Mouse (Mus musculus): Measurements from ENCODE around the gene Gjb5. TPM values are rescaled to one million over a fixed set of nuclear protein-coding genes. Genes with fewer than 3 reads are reported as not detected.

Gene Gjb5
- polyA plus RNA-seq, 1 experiment = not detected

DNA sequence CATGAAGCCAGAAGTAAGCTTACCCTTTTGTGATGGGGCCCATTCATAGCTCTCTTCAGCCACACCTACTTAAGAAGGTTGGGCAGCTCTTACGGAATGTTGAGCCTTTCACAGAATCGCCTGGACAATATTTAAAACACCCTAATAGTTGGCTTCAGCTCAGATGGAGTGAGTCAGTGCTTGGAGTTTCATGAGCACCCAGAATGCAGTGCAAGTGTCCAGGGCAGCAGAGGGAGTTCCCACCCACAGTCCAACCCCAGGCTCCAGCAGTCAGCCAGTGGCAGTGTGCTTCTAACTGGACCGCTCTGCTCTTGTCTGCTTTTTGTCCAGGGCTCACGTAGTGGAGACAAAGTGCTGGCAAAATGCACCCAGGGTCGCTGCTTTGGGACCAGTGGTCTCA lies 13.6 kb upstream of the Gjb5 start:
- no peak overlapping the region for H3K4me3 ChIP-seq (ENCODE audit: insufficient read depth, low read length)
- no peak for TF ChIP-seq CTCF (IDR thresholded peaks at IDR 0.05; ENCODE audit: low read depth, low read length)
- no peak for TF ChIP-seq POLR2A (IDR thresholded peaks at IDR 0.05; ENCODE audit: borderline replicate concordance, low read depth, low read length)
- H3K4me1 ChIP-seq (ENCODE audit: control insufficient read depth, insufficient read depth, low read length) = no peaks in the 10 kb centered on the region
- H3K27ac ChIP-seq (ENCODE audit: insufficient read depth, low read depth, low read length) = no peak overlapping the region

DNA sequence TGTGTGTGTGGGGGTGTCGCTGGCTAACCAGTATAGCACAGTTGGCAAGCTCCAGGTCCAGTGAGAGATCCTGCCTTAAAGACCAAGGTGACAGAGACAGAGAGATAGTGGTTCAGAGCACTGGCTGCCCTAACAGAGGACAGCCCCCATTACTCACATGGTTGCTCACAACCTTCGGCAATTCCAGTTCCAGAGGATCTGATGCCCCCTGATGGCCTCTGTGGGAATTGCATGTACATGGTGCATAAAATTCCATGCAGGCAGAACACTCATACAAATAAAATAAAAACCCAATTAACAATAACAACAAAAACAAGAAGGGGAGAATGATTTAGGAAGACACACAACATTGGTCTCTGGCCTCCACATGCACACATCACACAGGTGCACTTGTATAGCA lies 12.5 kb upstream of the Gjb5 start:
- no peak overlapping the region for H3K27ac ChIP-seq (ENCODE audit: insufficient read depth, low read depth, low read length)
- no peaks in the 10 kb centered on the region for H3K4me1 ChIP-seq (ENCODE audit: control insufficient read depth, insufficient read depth, low read length)
- H3K4me3 ChIP-seq (ENCODE audit: insufficient read depth, low read length) = no peak overlapping the region
- TF ChIP-seq POLR2A (IDR thresholded peaks at IDR 0.05; ENCODE audit: borderline replicate concordance, low read depth, low read length) (no peak), CTCF (IDR thresholded peaks at IDR 0.05; ENCODE audit: low read depth, low read length) (peak; percentile 24; the same call in 1 of the 2 replicates)

DNA sequence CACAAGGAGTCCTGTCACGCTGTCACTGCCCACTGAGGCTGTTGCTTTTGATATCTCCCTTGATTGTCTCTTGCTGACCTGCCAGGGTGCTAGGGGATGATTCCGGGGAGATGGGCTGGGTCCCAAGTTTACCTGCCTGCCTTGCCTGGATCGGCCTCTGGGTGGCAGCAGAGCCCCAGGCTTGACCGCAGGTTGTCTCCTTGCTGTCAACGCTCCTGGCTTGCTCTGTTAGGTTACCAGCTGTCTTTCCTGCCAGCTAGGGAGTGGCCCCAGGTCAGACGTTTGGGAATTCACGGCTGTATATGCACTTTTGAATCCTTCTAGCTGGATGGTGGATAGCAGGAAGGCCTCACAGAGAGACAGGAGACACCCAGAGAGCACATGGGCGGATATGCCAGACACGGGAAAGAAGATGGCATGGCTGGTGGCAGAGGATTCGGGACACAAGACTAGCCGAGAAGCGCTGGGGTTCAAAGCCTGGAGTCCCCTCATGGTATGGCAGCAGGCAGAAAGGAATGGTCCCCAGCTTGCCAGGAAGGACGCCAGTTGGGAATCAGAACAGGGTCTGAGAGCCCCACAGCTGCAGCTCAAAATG lies 10.5 kb upstream of the Gjb5 start:
- H3K4me1 ChIP-seq (ENCODE audit: control insufficient read depth, insufficient read depth, low read length) = no peaks in the 10 kb centered on the region
- no peak overlapping the region for H3K27ac ChIP-seq (ENCODE audit: insufficient read depth, low read depth, low read length)
- H3K4me3 ChIP-seq (ENCODE audit: insufficient read depth, low read length) = no peak overlapping the region
- TF ChIP-seq POLR2A (IDR thresholded peaks at IDR 0.05; ENCODE audit: borderline replicate concordance, low read depth, low read length) (no peak), CTCF (IDR thresholded peaks at IDR 0.05; ENCODE audit: low read depth, low read length) (peak; percentile 50; the same call in 1 of the 2 replicates)

DNA sequence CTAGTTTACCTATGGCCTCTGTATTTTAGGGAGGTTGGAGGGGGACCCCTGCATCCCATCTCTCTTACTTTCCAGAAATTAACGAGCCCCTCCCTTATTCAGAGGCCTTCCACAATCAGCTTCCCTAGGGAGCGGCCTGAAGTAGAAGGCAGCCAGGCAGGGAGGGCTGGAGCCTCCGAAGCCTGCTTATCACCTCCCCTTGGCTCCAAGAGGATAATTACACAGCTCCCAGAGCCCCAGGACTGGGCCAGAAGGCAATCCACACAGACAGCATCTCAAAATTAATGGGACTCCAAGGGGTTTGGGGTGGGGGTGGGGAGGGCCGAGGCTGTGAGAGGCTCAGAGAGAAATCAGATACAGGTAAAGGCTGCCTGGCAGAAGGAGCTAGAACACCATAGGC lies 7.9 kb upstream of the Gjb5 start:
- Histone ChIP-seq H3K4me1 (ENCODE audit: control insufficient read depth, insufficient read depth, low read length) (no peaks in the 10 kb centered on the region), H3K4me3 (ENCODE audit: insufficient read depth, low read length) (no peak overlapping the region), H3K27ac (ENCODE audit: insufficient read depth, low read depth, low read length) (no peak overlapping the region)
- no peak for TF ChIP-seq CTCF (IDR thresholded peaks at IDR 0.05; ENCODE audit: low read depth, low read length)
- TF ChIP-seq POLR2A (IDR thresholded peaks at IDR 0.05; ENCODE audit: borderline replicate concordance, low read depth, low read length) = no peak

DNA sequence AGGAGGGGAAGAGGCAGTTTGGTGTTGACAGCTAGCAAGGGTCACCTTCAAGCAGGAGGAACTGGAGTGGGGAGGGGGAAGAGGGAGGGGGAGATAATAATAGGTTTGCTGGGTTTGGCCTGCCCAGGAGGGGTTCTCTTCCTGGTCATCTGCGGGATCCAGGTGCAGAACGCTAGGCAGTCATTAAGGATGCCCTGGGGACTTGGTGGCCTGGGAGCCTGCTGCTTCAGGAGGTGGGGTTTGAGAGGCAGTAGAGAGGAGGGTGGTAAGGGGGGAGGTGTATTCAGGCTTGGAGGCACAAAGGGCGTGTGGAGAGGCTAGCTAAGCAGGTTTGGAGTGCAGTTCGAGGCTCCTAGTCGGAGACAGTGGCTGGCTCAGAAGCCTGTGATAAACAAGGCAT lies 7.5 kb upstream of the Gjb5 start:
- Histone ChIP-seq H3K27ac (ENCODE audit: insufficient read depth, low read depth, low read length) (no peak overlapping the region), H3K4me1 (ENCODE audit: control insufficient read depth, insufficient read depth, low read length) (no peaks in the 10 kb centered on the region), H3K4me3 (ENCODE audit: insufficient read depth, low read length) (no peak overlapping the region)
- TF ChIP-seq POLR2A (IDR thresholded peaks at IDR 0.05; ENCODE audit: borderline replicate concordance, low read depth, low read length) (no peak), CTCF (IDR thresholded peaks at IDR 0.05; ENCODE audit: low read depth, low read length) (no peak)

DNA sequence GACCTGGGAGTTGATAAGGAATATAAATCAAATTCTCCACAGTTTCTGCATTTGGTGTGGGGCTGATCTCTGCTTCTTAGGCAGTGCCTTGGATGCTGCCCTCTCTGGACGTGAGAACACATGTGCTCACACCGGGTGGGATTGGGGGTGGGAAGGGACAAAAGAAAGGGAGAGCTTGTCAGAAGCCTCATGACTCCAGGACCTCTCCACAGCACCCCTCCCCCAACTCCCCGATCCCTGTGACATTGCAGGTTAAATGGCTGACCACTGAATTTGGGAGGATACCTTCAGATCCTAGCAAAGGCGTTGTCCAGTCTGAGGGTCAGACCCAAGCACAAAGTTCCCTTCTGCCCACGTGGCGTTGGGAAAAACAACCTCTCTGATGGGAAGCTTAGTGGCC lies 6.5 kb upstream of the Gjb5 start:
- H3K27ac ChIP-seq (ENCODE audit: insufficient read depth, low read depth, low read length) = no peak overlapping the region
- TF ChIP-seq CTCF (IDR thresholded peaks at IDR 0.05; ENCODE audit: low read depth, low read length) (no peak), POLR2A (IDR thresholded peaks at IDR 0.05; ENCODE audit: borderline replicate concordance, low read depth, low read length) (no peak)
- no peak overlapping the region for H3K4me3 ChIP-seq (ENCODE audit: insufficient read depth, low read length)
- H3K4me1 ChIP-seq (ENCODE audit: control insufficient read depth, insufficient read depth, low read length) = no peaks in the 10 kb centered on the region

DNA sequence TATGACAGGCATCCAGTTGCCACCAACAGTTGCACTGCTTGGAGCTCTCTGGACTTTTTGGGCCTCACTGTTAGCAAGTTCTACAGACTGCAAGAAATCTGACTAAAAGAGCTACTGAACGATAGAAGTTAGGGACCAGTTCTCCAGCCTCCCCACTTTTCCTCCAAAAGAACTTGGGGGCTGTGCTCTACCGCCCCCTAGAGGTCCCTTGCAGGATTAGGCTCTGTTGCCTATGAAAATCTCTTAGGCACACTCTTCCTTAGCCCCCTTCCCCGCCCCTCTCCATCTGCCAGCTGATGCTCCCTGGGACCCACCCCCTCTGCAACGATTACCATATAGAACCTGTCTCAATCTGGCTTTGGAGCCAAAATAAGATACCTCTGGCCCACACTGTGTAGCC lies 5.3 kb upstream of the Gjb5 start:
- Histone ChIP-seq H3K27ac (ENCODE audit: insufficient read depth, low read depth, low read length) (no peak overlapping the region), H3K4me1 (ENCODE audit: control insufficient read depth, insufficient read depth, low read length) (no peaks in the 10 kb centered on the region), H3K4me3 (ENCODE audit: insufficient read depth, low read length) (no peak overlapping the region)
- TF ChIP-seq POLR2A (IDR thresholded peaks at IDR 0.05; ENCODE audit: borderline replicate concordance, low read depth, low read length) (no peak), CTCF (IDR thresholded peaks at IDR 0.05; ENCODE audit: low read depth, low read length) (peak; percentile 28; the same call in 1 of the 2 replicates)

DNA sequence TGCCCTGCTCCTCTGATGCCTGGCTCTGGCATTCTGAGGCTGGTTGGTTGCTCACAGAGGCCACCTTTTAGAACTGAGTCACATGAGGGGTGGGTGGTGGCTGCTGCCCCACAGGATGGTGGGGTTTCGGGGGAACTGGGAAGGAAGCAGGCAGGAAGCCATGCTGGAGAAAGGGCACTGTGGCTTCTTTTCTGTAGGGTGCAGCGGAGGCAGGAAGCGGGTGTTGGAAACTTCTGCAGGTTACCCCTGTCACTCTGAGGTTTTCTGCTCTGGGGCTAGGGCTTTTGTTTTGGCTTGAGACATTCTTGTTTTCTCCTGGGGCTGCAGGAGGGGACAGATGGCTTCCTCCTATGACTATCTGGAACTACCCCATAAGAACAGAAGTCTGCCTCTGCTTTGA lies 4.5 kb upstream of the Gjb5 start:
- Histone ChIP-seq H3K4me1 (ENCODE audit: control insufficient read depth, insufficient read depth, low read length) (no peaks in the 10 kb centered on the region), H3K27ac (ENCODE audit: insufficient read depth, low read depth, low read length) (no peak overlapping the region), H3K4me3 (ENCODE audit: insufficient read depth, low read length) (no peak overlapping the region)
- TF ChIP-seq CTCF (IDR thresholded peaks at IDR 0.05; ENCODE audit: low read depth, low read length) = no peak
- TF ChIP-seq POLR2A (IDR thresholded peaks at IDR 0.05; ENCODE audit: borderline replicate concordance, low read depth, low read length) = no peak

DNA sequence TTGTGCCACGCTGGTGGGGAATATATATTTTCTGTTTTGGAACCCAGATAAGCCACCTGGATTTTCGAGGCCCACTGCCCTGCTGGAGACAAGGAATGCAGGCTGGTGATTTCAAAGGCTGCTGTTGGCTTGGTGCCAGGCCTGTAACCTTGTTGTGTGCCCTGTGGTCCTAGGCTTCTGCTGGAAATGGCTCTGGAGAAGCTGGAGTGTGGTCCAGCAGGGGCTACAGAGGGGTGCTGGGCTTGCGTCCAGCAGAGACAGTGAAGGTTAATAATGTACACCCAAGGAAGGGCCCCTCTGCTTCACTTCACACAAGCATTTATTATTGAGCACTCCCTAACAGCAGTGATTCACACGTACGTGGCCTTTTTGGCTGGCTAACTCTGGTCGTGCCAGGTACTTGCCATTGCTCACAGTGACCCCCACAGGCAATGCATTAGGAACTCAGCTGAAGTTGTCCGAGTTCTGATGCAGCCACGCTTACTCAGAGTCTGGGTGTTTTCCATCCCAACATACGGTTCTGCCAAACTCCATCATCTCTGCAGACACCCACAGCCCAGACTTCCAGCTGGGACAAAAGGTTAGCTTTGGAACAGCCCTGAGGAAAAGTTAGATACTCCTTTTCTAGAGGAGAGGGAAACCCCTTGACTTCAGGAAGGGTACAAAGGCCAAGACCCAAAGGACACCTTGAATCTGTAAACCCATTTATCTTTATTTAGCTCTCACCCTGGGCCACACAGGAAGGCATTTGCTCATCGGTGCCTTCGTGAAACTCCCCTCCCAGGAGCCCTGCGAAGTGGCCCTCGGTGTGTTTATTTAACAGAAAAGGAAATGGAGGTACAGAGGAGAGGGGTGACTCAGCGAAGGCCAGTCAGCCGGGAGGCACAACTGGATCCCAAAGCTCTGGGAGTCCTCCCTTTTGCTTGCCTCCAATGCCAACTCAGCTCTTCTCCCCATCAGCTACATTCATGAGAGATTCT lies 3.2 kb downstream of the Gjb5 start:
- TF ChIP-seq POLR2A (IDR thresholded peaks at IDR 0.05; ENCODE audit: borderline replicate concordance, low read depth, low read length) = no peak
- TF ChIP-seq CTCF (IDR thresholded peaks at IDR 0.05; ENCODE audit: low read depth, low read length) = no peak
- Histone ChIP-seq H3K27ac (ENCODE audit: insufficient read depth, low read depth, low read length) (no peak overlapping the region), H3K4me3 (ENCODE audit: insufficient read depth, low read length) (no peak overlapping the region), H3K4me1 (ENCODE audit: control insufficient read depth, insufficient read depth, low read length) (no peaks in the 10 kb centered on the region)

DNA sequence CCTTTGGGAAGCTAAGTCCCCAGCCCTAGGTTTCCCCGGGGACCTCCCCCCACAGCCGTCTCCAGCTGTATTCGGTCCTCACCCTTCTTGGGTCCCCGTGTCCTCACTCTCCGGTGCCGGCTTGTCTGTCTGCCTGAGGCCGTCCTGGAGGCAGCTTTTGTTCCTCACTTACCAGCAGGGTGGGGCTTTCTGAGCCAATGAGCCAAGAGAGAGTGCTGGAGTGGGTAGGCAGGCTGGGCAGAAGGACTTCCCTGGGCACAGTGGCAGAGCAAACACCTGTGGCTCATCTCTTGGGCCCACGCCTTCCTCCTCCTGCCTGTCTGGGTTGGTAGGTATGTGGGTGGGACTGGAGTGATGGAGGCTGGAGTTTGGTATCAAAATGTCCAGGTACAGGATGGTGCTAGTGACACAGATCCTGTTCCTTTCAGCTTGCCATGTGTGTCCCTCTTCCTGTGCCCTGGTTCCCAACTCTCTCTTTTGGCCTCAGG lies 4.0 kb downstream of the Gjb5 start, which contains the start of gene Gjb4:
Gene Gjb4 (minus strand): TSS at position 131 of the 488 bp plus-strand sequence.
- H3K4me3 ChIP-seq (ENCODE audit: insufficient read depth, low read length) = no peak within 1 kb of the TSS
- no peak for TF ChIP-seq POLR2A (IDR thresholded peaks at IDR 0.05; ENCODE audit: borderline replicate concordance, low read depth, low read length)
- TF ChIP-seq CTCF (IDR thresholded peaks at IDR 0.05; ENCODE audit: low read depth, low read length) = no peak
- H3K27ac ChIP-seq (ENCODE audit: insufficient read depth, low read depth, low read length) = no peak within 1 kb of the TSS
- H3K4me1 ChIP-seq (ENCODE audit: control insufficient read depth, insufficient read depth, low read length) = no peaks in the 10 kb centered on the region

All from bone marrow macrophage, adult 2 months (primary cell).